In the genomic region with DNA sequence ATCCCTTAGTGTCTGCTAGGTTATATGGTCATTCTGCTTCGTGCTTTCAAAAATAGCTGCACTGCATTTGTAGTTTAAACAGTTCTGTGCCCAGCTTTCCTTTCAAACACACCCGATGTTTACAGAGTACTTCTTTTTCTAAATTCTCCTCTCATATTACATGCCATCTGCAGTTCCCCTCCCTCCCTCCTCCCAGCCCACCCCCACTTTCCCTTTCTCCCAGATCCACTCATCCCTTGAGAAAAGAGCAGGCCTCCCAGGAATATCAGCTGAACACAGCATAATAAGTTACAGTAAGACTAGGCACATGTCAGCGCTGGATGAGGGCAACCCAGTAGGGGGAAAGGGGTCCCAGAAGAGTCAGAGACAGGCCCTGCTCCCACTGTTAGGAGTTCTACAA, we compare ENCODE assay signal across 8 mouse cellular contexts. TPM values are rescaled to one million over a fixed set of nuclear protein-coding genes. Genes with fewer than 3 reads are reported as not detected.
DNase-seq lines count a peak whose midpoint lies in the region; ATAC-seq lines count a peak whose summit lies in the region.

No protein-coding gene starts in this region.

- no peaks in the 10 kb centered on the region for H3K36me3 ChIP-seq in heart, embryonic 16.5 days (ENCODE audit: control insufficient read depth, insufficient read depth)
- peaks cover 10% of the 10 kb centered on the region for H3K36me3 ChIP-seq in heart, embryonic 12.5 days
- 0 out of 2 replicates have a peak, but pooled peaks cover 2% of the 10 kb centered on the region for H3K36me3 ChIP-seq in hindbrain, embryonic 11.5 days (ENCODE audit: control insufficient read depth, insufficient read depth, low read length)
- H3K36me3 ChIP-seq in midbrain, embryonic 15.5 days (replicated peaks): peaks cover 2% of the 10 kb centered on the region; the same call in 1 of the 2 replicates

- intact Hi-C loops in gastrocnemius, postnatal 36 days (cut with DNase I): no loop called here

- H3K4me1 ChIP-seq in heart, embryonic 16.5 days (ENCODE audit: control insufficient read depth, insufficient read depth, low read length): peaks cover 12% of the 10 kb centered on the region
- H3K4me1 ChIP-seq in heart, embryonic 12.5 days (replicated peaks): peaks cover 11% of the 10 kb centered on the region
- no peaks in the 10 kb centered on the region for H3K4me1 ChIP-seq in hindbrain, embryonic 11.5 days (replicated peaks; ENCODE audit: control insufficient read depth, insufficient read depth, low read length)
- H3K4me1 ChIP-seq in midbrain, embryonic 15.5 days: peaks cover 26% of the 10 kb centered on the region

- no peak overlapping the region for H3K27ac ChIP-seq in heart, embryonic 16.5 days (ENCODE audit: low read length)
- H3K27ac ChIP-seq in heart, embryonic 12.5 days (ENCODE audit: poor library complexity, severe bottlenecking): no peak overlapping the region
- H3K27ac ChIP-seq in hindbrain, embryonic 11.5 days (ENCODE audit: low read depth, low read length): no peak overlapping the region
- no peak overlapping the region for H3K27ac ChIP-seq in midbrain, embryonic 15.5 days

- no peak overlapping the region for H3K4me3 ChIP-seq in heart, embryonic 16.5 days (ENCODE audit: low read length)
- no peak overlapping the region for H3K4me3 ChIP-seq in heart, embryonic 12.5 days
- peak overlapping the region; percentile 89 for H3K4me3 ChIP-seq in hindbrain, embryonic 11.5 days (ENCODE audit: low read depth, low read length)
- H3K4me3 ChIP-seq in midbrain, embryonic 15.5 days: peak overlapping the region; percentile 75

- no peak for ATAC-seq in heart, embryonic 16.5 days (replicated peaks; ENCODE audit: extremely low read depth, insufficient read depth, low FRiP score)
- no peak for ATAC-seq in heart, embryonic 12.5 days (ENCODE audit: insufficient number of reproducible peaks, low FRiP score)
- ATAC-seq in hindbrain, embryonic 11.5 days (ENCODE audit: low FRiP score): no peak
- ATAC-seq in midbrain, embryonic 15.5 days (replicated peaks): no peak

- 79% methylated on average over 3 of the region's 3 CpGs for WGBS in heart, embryonic 16.5 days
- whole genome bisulfite sequencing in heart, embryonic 12.5 days: 87% methylated on average over 3 of the region's 3 CpGs
- WGBS in hindbrain, embryonic 11.5 days: 84% methylated on average over 3 of the region's 3 CpGs
- 87% methylated on average over 3 of the region's 3 CpGs for WGBS in midbrain, embryonic 15.5 days

- H3K9ac ChIP-seq in heart, embryonic 16.5 days (ENCODE audit: low read length): no peak overlapping the region
- no peak overlapping the region for H3K9ac ChIP-seq in heart, embryonic 12.5 days
- H3K9ac ChIP-seq in hindbrain, embryonic 11.5 days (ENCODE audit: low read depth, low read length): no peak overlapping the region; the same call in 1 of the 2 replicates
- H3K9ac ChIP-seq in midbrain, embryonic 15.5 days: peak overlapping the region; percentile 82; the same call in 1 of the 2 replicates

- peak overlapping the region; percentile 76; the same call in 1 of the 2 replicates for H3K4me2 ChIP-seq in heart, embryonic 16.5 days (ENCODE audit: low read depth, low read length)
- H3K4me2 ChIP-seq in heart, embryonic 12.5 days: no peak overlapping the region
- H3K4me2 ChIP-seq in hindbrain, embryonic 11.5 days (replicated peaks; ENCODE audit: low read depth, low read length): peak overlapping the region; percentile 65
- peak overlapping the region; percentile 71 for H3K4me2 ChIP-seq in midbrain, embryonic 15.5 days

- no peaks in the 10 kb centered on the region for H3K27me3 ChIP-seq in heart, embryonic 16.5 days (ENCODE audit: control insufficient read depth, insufficient read depth, low read length)
- 0 out of 2 replicates have a peak, but pooled peaks cover 5% of the 10 kb centered on the region for H3K27me3 ChIP-seq in heart, embryonic 12.5 days (replicated peaks)
- H3K27me3 ChIP-seq in hindbrain, embryonic 11.5 days (ENCODE audit: control insufficient read depth, insufficient read depth, low read length): no peaks in the 10 kb centered on the region
- no peaks in the 10 kb centered on the region for H3K27me3 ChIP-seq in midbrain, embryonic 15.5 days (replicated peaks)

- DNase-seq in NIH3T3 (ENCODE audit: low read depth): peak; percentile 50
- no peak for DNase-seq in hindbrain, embryonic 11.5 days (ENCODE audit: low spot score)
- no peak for DNase-seq in cerebellum, adult 8-10 months
- no peak for DNase-seq in layer of hippocampus, adult 11-12 months (ENCODE audit: low spot score)
- DNase-seq in gastrocnemius, postnatal 36 days: no peak

- no peaks in the 10 kb centered on the region for H3K9me3 ChIP-seq in heart, embryonic 16.5 days (replicated peaks; ENCODE audit: control insufficient read depth, low read length)
- H3K9me3 ChIP-seq in heart, embryonic 12.5 days (replicated peaks): no peaks in the 10 kb centered on the region
- peaks cover 2% of the 10 kb centered on the region; the same call in 1 of the 2 replicates for H3K9me3 ChIP-seq in hindbrain, embryonic 11.5 days (ENCODE audit: control insufficient read depth, low read length)
- 0 out of 2 replicates have a peak, but pooled peaks cover 1% of the 10 kb centered on the region for H3K9me3 ChIP-seq in midbrain, embryonic 15.5 days

RNA-seq across cellular contexts. Expression of gene Zfp386, which starts 1.7 kb away (rescaled TPM):
- polyA plus RNA-seq in heart, embryonic 16.5 days (2015; fragmentation: Nextera tagmentation; extraction: Ambion mirVana): 27.6 and 32.2 TPM in 2 replicates
- 29.2 and 32.2 TPM in 2 replicates for polyA plus RNA-seq in heart, embryonic 12.5 days (2016; fragmentation: Nextera tagmentation; extraction: Ambion mirVana)
- 70.8 and 71.4 TPM in 2 replicates for polyA plus RNA-seq in hindbrain, embryonic 11.5 days (2014; fragmentation: Nextera tagmentation; extraction: Ambion mirVana)
- 54.6 and 58.3 TPM in 2 replicates for polyA plus RNA-seq in midbrain, embryonic 15.5 days (2015; fragmentation: Nextera tagmentation; extraction: Ambion mirVana)
- 10 to 100 TPM; 24.4 to 28.4 TPM for total RNA-seq in gastrocnemius, postnatal 36 days (2021)

RNA-seq across cellular contexts. Expression of gene Vipr2, which starts 28.3 kb away (rescaled TPM):
- polyA plus RNA-seq in heart, embryonic 16.5 days (2015; fragmentation: Nextera tagmentation; extraction: Ambion mirVana): 0.55 and 0.64 TPM in 2 replicates
- 0.70 and 1.2 TPM in 2 replicates for polyA plus RNA-seq in heart, embryonic 12.5 days (2016; fragmentation: Nextera tagmentation; extraction: Ambion mirVana)
- 1.7 and 2.3 TPM in 2 replicates for polyA plus RNA-seq in hindbrain, embryonic 11.5 days (2014; fragmentation: Nextera tagmentation; extraction: Ambion mirVana)
- 0.45 and 0.86 TPM in 2 replicates for polyA plus RNA-seq in midbrain, embryonic 15.5 days (2015; fragmentation: Nextera tagmentation; extraction: Ambion mirVana)
- 1 to 10 TPM; 1.2 to 1.5 TPM for total RNA-seq in gastrocnemius, postnatal 36 days (2021)

Comparison
In these comparisons a context has a peak if more than half of its experiments do, and no peak if none do; other contexts are left out.
1. H3K4me3 ChIP-seq: peak in hindbrain, embryonic 11.5 days (single experiment) and midbrain, embryonic 15.5 days (single experiment); none in heart, embryonic 16.5 days (single experiment) and heart, embryonic 12.5 days (single experiment).